In genomic region chr10:80161522-80162242, GRCm38 (mm10) we compare ENCODE assay signal across 7 mouse cellular contexts. TPM values are rescaled to one million over a fixed set of nuclear protein-coding genes. Genes with fewer than 3 reads are reported as not detected.
DNase-seq lines count a peak whose midpoint lies in the region; ATAC-seq and TF ChIP-seq lines count a peak whose summit lies in the region.

No protein-coding gene starts in this region.

- H3K27ac ChIP-seq in forebrain, postnatal 0 days (ENCODE audit: low read depth, low read length) = no peak overlapping the region
- H3K27ac ChIP-seq in lung, postnatal 0 days (ENCODE audit: low read length) = peak overlapping the region; percentile 98

- peaks cover 10% of the 10 kb centered on the region for H3K36me3 ChIP-seq in E14TG2a.4 (ENCODE audit: insufficient read depth, low read length)
- peaks cover 10% of the 10 kb centered on the region for H3K36me3 ChIP-seq in forebrain, postnatal 0 days (ENCODE audit: insufficient read depth)
- peaks cover 9% of the 10 kb centered on the region; the same call in 1 of the 2 replicates for H3K36me3 ChIP-seq in lung, postnatal 0 days (ENCODE audit: insufficient read depth, low read length)

- no peaks in the 10 kb centered on the region for H3K27me3 ChIP-seq in E14TG2a.4 (ENCODE audit: insufficient read depth, low read length)
- H3K27me3 ChIP-seq in forebrain, postnatal 0 days (ENCODE audit: insufficient read depth, low read length) = no peaks in the 10 kb centered on the region
- no peaks in the 10 kb centered on the region for H3K27me3 ChIP-seq in lung, postnatal 0 days (replicated peaks; ENCODE audit: insufficient read depth, low read length)

- peaks cover 93% of the 10 kb centered on the region for H3K4me1 ChIP-seq in E14TG2a.4 (replicated peaks; ENCODE audit: low read depth, low read length)
- peaks cover 24% of the 10 kb centered on the region for H3K4me1 ChIP-seq in forebrain, postnatal 0 days (ENCODE audit: insufficient read depth)
- peaks cover 62% of the 10 kb centered on the region for H3K4me1 ChIP-seq in lung, postnatal 0 days (ENCODE audit: insufficient read depth, low read depth, low read length)

- peak overlapping the region; percentile 61 for H3K4me3 ChIP-seq in E14TG2a.4 (replicated peaks; ENCODE audit: low read length)
- no peak overlapping the region for H3K4me3 ChIP-seq in forebrain, postnatal 0 days (ENCODE audit: low read depth, low read length)
- H3K4me3 ChIP-seq in lung, postnatal 0 days (ENCODE audit: low read depth, low read length) = peak overlapping the region; percentile 36

- ATAC-seq in forebrain, postnatal 0 days = no peak
- peak; percentile 15 for ATAC-seq in lung, postnatal 0 days

- TF ChIP-seq CTCF in E14TG2a.4 (conservative IDR thresholded peaks at IDR 0.05; ENCODE audit: low read length) = no peak
- no peak for TF ChIP-seq CTCF in forebrain, postnatal 0 days (IDR thresholded peaks at IDR 0.05; ENCODE audit: low read depth)
- TF ChIP-seq CTCF in lung, postnatal 0 days (IDR thresholded peaks at IDR 0.05) = no peak

- H3K9ac ChIP-seq in forebrain, postnatal 0 days = peak overlapping the region; percentile 35; the same call in 1 of the 2 replicates
- H3K9ac ChIP-seq in lung, postnatal 0 days (replicated peaks; ENCODE audit: low read depth) = no peak overlapping the region; the same call in 1 of the 2 replicates

- H3K9me3 ChIP-seq in E14TG2a.4 (ENCODE audit: low read length) = no peaks in the 10 kb centered on the region
- no peaks in the 10 kb centered on the region for H3K9me3 ChIP-seq in forebrain, postnatal 0 days (ENCODE audit: low read length)
- no peaks in the 10 kb centered on the region for H3K9me3 ChIP-seq in lung, postnatal 0 days (ENCODE audit: low read length)

- peak; percentile 68 for DNase-seq in MN1 (ENCODE audit: low spot score)
- DNase-seq in forebrain, postnatal 0 days = no peak
- peak; percentile 48 to 64 for DNase-seq in kidney, adult 8-10 months
- DNase-seq in lung, postnatal 0 days (ENCODE audit: low spot score) = peak; percentile 93
- peak; percentile 85 for DNase-seq in yolk sac, embryonic 10.5 days (ENCODE audit: low spot score)
- DNase-seq in right cerebral cortex, adult 2 months (ENCODE audit: low spot score in 2 of 2) = no peak

- TF ChIP-seq EP300 in lung, postnatal 0 days (IDR thresholded peaks at IDR 0.05) = no peak

- WGBS in forebrain, postnatal 0 days = 20% methylated on average over 7 of the region's 7 CpGs
- WGBS in lung, postnatal 0 days = 11% methylated on average over 7 of the region's 7 CpGs

- no peak overlapping the region for H3K4me2 ChIP-seq in forebrain, postnatal 0 days (ENCODE audit: low read depth)
- peak overlapping the region; percentile 67 for H3K4me2 ChIP-seq in lung, postnatal 0 days (replicated peaks; ENCODE audit: low read depth, low read length)

RNA-seq across cellular contexts. Expression of gene Cirbp, which starts 4.1 kb away (rescaled TPM):
- total RNA-seq in forebrain, postnatal 0 days (2014; rRNA removed) = 345 and 424 TPM in 2 replicates
- 834 and 838 TPM in 2 replicates for polyA plus RNA-seq in forebrain, postnatal 0 days (2015; fragmentation: Nextera tagmentation; extraction: Ambion mirVana)
- polyA plus RNA-seq in lung, postnatal 0 days (2015; fragmentation: Nextera tagmentation; extraction: Ambion mirVana) = 203 and 305 TPM in 2 replicates

RNA-seq across cellular contexts. Expression of gene 1600002K03Rik, which starts 11.1 kb away (rescaled TPM):
- total RNA-seq in forebrain, postnatal 0 days (2014; rRNA removed) = 4.2 and 5.0 TPM in 2 replicates
- polyA plus RNA-seq in forebrain, postnatal 0 days (2015; fragmentation: Nextera tagmentation; extraction: Ambion mirVana) = 5.0 and 6.0 TPM in 2 replicates
- polyA plus RNA-seq in lung, postnatal 0 days (2015; fragmentation: Nextera tagmentation; extraction: Ambion mirVana) = 10.4 and 11.7 TPM in 2 replicates

RNA-seq across cellular contexts. Expression of gene Midn, which starts 13.6 kb away (rescaled TPM):
- 91.5 and 120 TPM in 2 replicates for total RNA-seq in forebrain, postnatal 0 days (2014; rRNA removed)
- polyA plus RNA-seq in forebrain, postnatal 0 days (2015; fragmentation: Nextera tagmentation; extraction: Ambion mirVana) = 19.3 and 21.3 TPM in 2 replicates
- 13.2 and 14.2 TPM in 2 replicates for polyA plus RNA-seq in lung, postnatal 0 days (2015; fragmentation: Nextera tagmentation; extraction: Ambion mirVana)

RNA-seq across cellular contexts. Expression of gene Efna2, which starts 17.6 kb away (rescaled TPM):
- 29.0 and 30.9 TPM in 2 replicates for total RNA-seq in forebrain, postnatal 0 days (2014; rRNA removed)
- 30.6 and 31.3 TPM in 2 replicates for polyA plus RNA-seq in forebrain, postnatal 0 days (2015; fragmentation: Nextera tagmentation; extraction: Ambion mirVana)
- 5.1 and 6.9 TPM in 2 replicates for polyA plus RNA-seq in lung, postnatal 0 days (2015; fragmentation: Nextera tagmentation; extraction: Ambion mirVana)

RNA-seq across cellular contexts. Expression of gene Cbarp, which starts 21.0 kb away (rescaled TPM):
- total RNA-seq in forebrain, postnatal 0 days (2014; rRNA removed) = 114 and 151 TPM in 2 replicates
- polyA plus RNA-seq in forebrain, postnatal 0 days (2015; fragmentation: Nextera tagmentation; extraction: Ambion mirVana) = 57.5 and 68.2 TPM in 2 replicates
- polyA plus RNA-seq in lung, postnatal 0 days (2015; fragmentation: Nextera tagmentation; extraction: Ambion mirVana) = 5.1 and 5.5 TPM in 2 replicates

Comparison
In these comparisons a context has a peak if more than half of its experiments do, and no peak if none do; other contexts are left out.
1. DNase-seq: peak in MN1 (single experiment), kidney, adult 8-10 months (2 of 2), lung, postnatal 0 days (single experiment) and yolk sac, embryonic 10.5 days (single experiment); none in forebrain, postnatal 0 days (single experiment) and right cerebral cortex, adult 2 months (0 of 2).